Mouse (Mus musculus) thymus, adult 2 months (tissue): ENCODE results near the gene Tspan33.

Experiments used
- CTCF ChIP-seq: fragments of 200-500 bp; IDR thresholded peaks from 2 replicates; pipeline ENCODE4 v1.5.1; 2012; ENCODE audit warnings: mild to moderate bottlenecking, control low read depth, low read length, moderate library complexity, borderline replicate concordance; ENCODE audit not compliant: control insufficient read depth, poor library complexity, insufficient read depth; ENCODE audit errors: extremely low read depth
- POLR2A ChIP-seq: fragments of 200-500 bp; IDR thresholded peaks from 2 replicates; pipeline ENCODE4 v1.6.1; 2012; ENCODE audit warnings: mild to moderate bottlenecking, low read length, control low read depth, moderate library complexity; ENCODE audit not compliant: control insufficient read depth, poor library complexity, insufficient read depth; ENCODE audit errors: extremely low read depth

DNA sequence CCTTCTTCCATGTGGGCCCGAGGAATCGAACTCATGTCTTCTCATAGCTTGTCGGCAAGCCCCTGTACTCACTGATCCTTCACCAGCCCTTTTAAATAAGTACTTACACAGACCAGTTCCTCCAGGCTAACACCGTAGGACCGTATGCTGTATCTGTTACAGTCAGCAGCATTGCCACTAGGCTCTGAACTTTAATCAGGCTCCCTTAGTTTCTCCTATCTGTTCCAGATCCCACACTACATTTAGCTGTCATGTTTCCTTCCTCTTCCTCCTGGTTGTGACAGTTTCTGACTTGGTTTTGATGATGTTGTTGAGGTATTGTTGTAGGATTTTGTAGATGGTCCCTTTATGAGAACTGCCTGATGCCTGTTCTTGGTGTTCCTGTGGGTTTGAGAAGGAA, 10.1 kb downstream of the Tspan33 start:
- no peak for TF ChIP-seq CTCF
- no peak for TF ChIP-seq POLR2A
